Mouse (Mus musculus): Measurements from ENCODE around the gene Pcdh18.
A peak's percentile ranks its signal among the peaks of the same experiment; 100 is the strongest.

The Pcdh18 gene

DNA sequence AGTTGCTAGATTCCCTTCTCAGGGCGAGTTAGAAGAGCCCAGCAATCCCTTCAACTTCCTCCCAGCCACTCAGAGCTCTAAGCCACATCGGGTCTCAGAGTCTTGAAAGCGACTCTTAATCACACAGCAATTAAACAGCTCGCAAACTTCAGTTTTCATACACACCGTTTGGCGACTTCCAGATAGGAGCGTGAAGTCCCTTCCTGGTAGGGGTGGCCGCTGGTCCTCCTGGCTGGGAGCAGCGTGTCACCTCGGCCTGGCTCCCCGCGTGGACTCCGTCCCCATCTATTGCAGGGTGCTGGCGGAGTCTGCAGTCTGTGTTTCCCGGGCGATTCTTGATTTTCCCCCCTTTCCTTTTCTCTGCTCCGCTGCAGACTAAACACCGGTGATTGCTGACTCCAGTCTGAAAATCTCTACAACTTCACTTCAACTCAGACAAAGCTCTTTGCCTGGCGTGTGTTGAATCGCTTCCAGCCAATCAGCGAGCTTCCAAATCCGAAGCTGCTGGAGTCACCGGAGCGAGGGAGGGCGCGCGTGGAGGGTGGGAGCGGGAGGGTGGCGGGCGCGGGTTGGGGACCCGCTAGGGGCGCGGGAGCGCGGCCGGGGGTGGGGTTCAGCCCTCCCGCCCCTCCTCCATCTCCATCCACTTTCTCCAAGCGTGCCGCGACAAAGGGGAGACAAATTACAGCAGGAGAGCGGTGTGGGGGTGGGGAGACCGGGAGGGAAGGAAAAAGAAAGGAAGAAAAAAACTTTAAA, at the start of gene Pcdh18:
Gene Pcdh18, minus strand, starts transcription at position 456 of the 756 bp plus-strand sequence.
- DNase-seq = peak; percentile 53 to 62

GRCm38 (mm10) chr3:49806823-49807222, 49.7 kb upstream of the Pcdh18 start:
- no peak for DNase-seq

DNA sequence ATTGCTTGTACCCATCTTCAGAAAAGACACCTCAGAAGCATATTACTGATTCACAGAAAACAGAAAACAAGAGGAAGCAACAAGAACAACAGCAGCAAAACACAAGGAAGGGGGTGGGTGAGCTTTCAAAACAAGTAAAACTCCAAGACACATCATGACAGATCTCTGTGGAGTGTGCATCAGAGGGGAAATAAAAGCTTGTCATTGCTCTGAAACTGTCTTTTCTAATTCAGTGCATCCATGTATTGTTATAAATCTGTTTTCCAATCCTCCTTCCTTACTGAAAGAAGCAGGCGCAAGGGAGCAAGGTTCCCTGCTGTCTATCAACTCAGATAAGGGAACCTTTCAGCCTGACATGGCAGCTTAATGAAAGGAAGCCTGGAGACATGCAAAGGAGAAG, 48.4 kb upstream of the Pcdh18 start:
- DNase-seq = no peak

- DNase-seq = no peak
Measured at GRCm38 (mm10) chr3:49788296-49788695, 31.2 kb upstream of the Pcdh18 start.

DNA sequence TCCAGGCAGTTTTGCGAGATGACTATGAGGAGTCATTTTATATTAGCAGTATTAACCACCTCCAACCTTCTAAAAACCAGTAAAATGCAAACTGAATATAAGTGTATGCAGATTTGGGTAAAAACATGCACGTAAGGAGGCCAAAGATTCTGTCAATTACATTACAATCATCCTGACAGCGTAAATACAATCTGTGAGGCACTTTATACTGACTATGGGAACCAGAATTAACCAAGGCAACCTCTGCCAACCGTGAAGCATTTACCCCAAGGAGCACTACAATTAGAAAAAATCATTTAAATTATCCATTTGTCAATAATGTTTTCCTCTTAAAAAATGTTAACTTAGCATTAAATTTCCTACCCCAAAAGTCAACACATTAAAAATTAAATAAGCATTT, 30.6 kb upstream of the Pcdh18 start:
- DNase-seq = no peak

DNA sequence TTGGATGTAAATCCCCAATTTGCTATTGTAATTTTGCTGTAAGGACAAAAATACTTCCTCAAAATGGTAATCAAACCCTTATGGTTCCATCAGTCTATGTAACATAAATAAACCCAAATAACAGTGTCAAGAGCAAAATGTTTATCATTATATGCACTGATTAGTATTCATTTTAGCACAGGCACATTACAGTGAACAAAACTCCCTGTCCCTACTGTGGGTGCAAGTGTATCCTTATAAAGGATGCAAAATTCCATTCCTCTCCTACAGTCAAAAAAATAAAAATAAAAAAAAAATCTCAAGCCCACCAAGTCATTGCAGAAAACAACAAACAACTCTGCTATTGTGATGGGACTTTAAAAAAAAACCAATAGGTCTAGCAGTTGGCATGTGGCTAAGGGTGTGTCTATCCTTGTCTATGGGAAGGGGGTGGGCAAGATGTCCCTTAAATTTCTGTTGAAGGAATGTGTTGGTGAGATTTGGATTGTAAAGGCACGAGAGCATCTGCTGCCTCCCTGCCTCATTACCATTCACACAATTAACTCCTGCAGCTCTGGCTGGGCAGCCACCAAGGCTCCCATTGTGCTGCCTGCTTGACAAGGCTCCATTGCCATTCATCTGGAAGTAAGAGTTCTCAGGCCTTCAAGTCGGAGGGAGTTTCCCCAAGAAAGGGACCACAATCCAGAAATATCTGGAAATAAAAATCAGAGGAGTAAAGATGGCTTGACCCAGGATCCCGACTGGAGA, 12.0 kb upstream of the Pcdh18 start:
- no peak for DNase-seq

- peak in 1 of 2 experiments; percentile 14 for DNase-seq
Measured at GRCm38 (mm10) chr3:49762711-49763110, 5.6 kb upstream of the Pcdh18 start.

- peak; percentile 48 to 61 for DNase-seq
Measured at GRCm38 (mm10) chr3:49761971-49762370, 4.8 kb upstream of the Pcdh18 start.

- DNase-seq = no peak
Measured at GRCm38 (mm10) chr3:49757626-49758019, 498 bp upstream of the Pcdh18 start.

- DNase-seq = peak; percentile 19 to 24
Measured at GRCm38 (mm10) chr3:49755986-49756845, 909 bp downstream of the Pcdh18 start.

- no peak for DNase-seq
Measured at GRCm38 (mm10) chr3:49752766-49753165, 4.4 kb downstream of the Pcdh18 start.

DNA sequence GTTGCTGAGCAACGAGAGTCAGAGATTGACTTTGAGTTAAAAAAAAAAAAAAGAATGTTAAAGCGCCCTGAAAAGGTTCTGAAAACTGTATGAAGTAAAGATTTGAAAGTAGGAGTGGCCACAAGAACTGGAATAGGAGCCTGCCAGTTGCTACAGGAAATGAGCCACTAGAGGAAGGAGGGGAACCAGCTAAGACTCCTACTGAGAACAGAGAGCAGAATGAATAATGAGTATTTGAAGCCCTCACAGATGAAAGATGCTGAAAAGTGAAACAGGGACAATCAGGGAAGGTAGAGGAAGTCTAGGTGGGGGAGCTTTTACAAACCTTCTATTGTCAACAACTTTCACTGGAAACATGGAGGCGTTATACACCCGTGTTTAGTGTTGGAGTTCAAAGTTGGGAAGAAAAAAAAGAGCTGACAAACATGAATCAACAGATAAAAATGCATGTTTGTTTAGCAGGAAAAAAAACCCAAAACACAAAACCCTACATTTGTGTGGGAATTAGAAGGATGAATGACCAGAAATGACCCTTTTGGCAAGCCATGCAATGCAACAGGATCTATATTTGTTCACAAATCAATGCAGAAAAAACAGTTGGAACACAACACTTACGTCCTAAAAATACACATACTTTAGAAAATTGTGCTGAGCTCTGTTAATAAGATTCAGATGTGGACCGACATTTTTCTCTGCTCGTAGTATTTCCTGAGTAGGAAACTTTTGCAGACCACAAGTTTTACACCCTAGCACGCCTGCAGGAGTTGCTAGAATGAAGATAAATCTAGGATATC, 7.4 kb downstream of the Pcdh18 start:
- DNase-seq = no peak

GRCm38 (mm10) chr3:49748054-49748453, 9.1 kb downstream of the Pcdh18 start:
- DNase-seq = no peak

DNA sequence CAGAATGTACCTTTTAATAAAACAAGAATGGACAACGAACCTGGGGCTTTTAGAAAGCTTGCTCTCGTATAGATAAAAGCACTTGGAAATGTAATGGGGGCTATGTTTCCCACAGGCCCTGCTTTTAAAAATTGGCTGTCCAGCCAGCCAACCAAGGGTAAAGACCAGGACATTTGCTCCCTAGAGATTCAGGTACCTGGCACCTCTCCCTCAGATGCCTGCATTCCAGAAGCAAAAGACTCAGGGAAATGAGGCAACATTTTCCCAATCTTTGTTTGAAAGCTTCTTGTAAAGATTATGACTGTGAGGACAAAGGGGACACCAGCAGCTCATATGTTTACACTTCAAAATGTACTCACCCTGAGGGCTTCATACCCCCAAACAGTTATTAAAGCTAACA, 18.1 kb downstream of the Pcdh18 start:
- no peak for DNase-seq

GRCm38 (mm10) chr3:49738531-49738930, 18.6 kb downstream of the Pcdh18 start:
- DNase-seq = no peak

DNA sequence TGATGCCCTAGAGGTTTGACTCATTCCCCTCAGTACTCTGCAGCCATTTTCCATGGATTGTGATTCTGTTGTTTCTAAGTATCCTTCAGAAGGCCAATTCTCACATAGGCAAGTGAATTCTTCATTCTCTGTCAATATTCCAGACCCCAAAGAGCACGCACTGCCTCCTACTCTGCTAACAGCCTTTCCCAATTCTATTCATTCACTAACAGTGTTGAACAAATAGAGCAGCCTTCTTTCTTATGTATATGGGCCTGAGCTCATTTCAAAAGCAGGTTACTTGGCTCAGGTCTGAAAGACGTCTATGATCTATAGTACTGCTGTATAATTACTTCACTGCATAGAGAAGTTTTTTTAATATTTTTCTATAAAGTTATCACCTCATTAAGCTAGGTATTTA, 50.6 kb downstream of the Pcdh18 start:
- no peak for DNase-seq

DNA sequence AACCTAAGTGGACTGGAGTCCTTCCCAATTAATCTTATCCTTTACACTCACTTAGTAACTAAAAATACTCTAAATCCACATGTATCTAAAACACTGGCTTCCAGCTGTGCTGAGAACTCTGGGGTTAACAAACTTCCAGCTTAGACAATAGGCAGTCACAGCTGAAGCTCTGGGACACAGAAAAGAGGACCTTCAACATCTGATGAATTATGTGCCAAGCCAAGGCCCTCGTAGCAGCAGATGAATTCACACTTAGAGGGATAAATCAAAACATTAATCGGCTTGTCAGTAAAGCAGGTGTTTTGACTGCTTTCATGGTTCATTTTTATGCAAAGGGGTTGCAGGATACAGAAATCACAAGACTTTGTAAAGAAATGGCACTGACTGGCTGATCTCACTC, 57.2 kb downstream of the Pcdh18 start:
- no peak for DNase-seq
